Mouse (Mus musculus): Measurements from ENCODE around the gene Lmtk3. TPM values are rescaled to one million over a fixed set of nuclear protein-coding genes. Genes with fewer than 3 reads are reported as not detected.
A peak's percentile ranks its signal among the peaks of the same experiment; 100 is the strongest.

The Lmtk3 gene
- polyA plus RNA-seq, 1 experiment from 2014 or later: 23.6 TPM

GRCm38 (mm10) chr7:45748110-45748509, 35.4 kb upstream of the Lmtk3 start:
- no peak for ATAC-seq (ENCODE audit: low FRiP score)
- Histone ChIP-seq H3K4me1 (replicated peaks; ENCODE audit: control insufficient read depth, insufficient read depth, low read length) (no peaks in the 10 kb centered on the region; the same call in 1 of the 2 replicates), H3K36me3 (replicated peaks; ENCODE audit: control insufficient read depth, insufficient read depth) (no peaks in the 10 kb centered on the region), H3K27ac (no peak overlapping the region), H3K4me3 (replicated peaks; ENCODE audit: low read length) (no peak overlapping the region), H3K27me3 (ENCODE audit: control insufficient read depth, insufficient read depth, low read length) (no peaks in the 10 kb centered on the region), H3K9ac (no peak overlapping the region), H3K9me3 (ENCODE audit: control insufficient read depth, low read length) (no peaks in the 10 kb centered on the region), H3K4me2 (replicated peaks) (no peak overlapping the region)
- 75% methylated on average over 7 of the region's 7 CpGs for WGBS
- DNase-seq (ENCODE audit: low spot score): no peak

- DNase-seq (ENCODE audit: low spot score): no peak
- no peaks in the 10 kb centered on the region for H3K9me3 ChIP-seq (ENCODE audit: control insufficient read depth, low read length)
- H3K27me3 ChIP-seq (ENCODE audit: control insufficient read depth, insufficient read depth, low read length): no peaks in the 10 kb centered on the region
- H3K4me1 ChIP-seq (replicated peaks; ENCODE audit: control insufficient read depth, insufficient read depth, low read length): no peaks in the 10 kb centered on the region; the same call in 1 of the 2 replicates
- ATAC-seq (ENCODE audit: low FRiP score): no peak
- WGBS: 54% methylated on average over 9 of the region's 10 CpGs
- no peak overlapping the region for H3K27ac ChIP-seq
- H3K36me3 ChIP-seq (replicated peaks; ENCODE audit: control insufficient read depth, insufficient read depth): no peaks in the 10 kb centered on the region
- H3K4me3 ChIP-seq (replicated peaks; ENCODE audit: low read length): no peak overlapping the region
- peak overlapping the region; percentile 4; the same call in 1 of the 2 replicates for H3K9ac ChIP-seq
- no peak overlapping the region for H3K4me2 ChIP-seq (replicated peaks)
Measured at GRCm38 (mm10) chr7:45749401-45749800, 34.1 kb upstream of the Lmtk3 start.

GRCm38 (mm10) chr7:45750162-45750561, 33.4 kb upstream of the Lmtk3 start:
- H3K27me3 ChIP-seq (ENCODE audit: control insufficient read depth, insufficient read depth, low read length): no peaks in the 10 kb centered on the region
- no peak for ATAC-seq (ENCODE audit: low FRiP score)
- DNase-seq (ENCODE audit: low spot score): no peak
- no peak overlapping the region for H3K4me2 ChIP-seq (replicated peaks)
- H3K9ac ChIP-seq: no peak overlapping the region
- H3K4me3 ChIP-seq (replicated peaks; ENCODE audit: low read length): no peak overlapping the region
- no peak overlapping the region for H3K27ac ChIP-seq
- no peaks in the 10 kb centered on the region for H3K36me3 ChIP-seq (replicated peaks; ENCODE audit: control insufficient read depth, insufficient read depth)
- H3K4me1 ChIP-seq (replicated peaks; ENCODE audit: control insufficient read depth, insufficient read depth, low read length): no peaks in the 10 kb centered on the region; the same call in 1 of the 2 replicates
- 86% methylated on average over 9 of the region's 9 CpGs for WGBS
- no peaks in the 10 kb centered on the region for H3K9me3 ChIP-seq (ENCODE audit: control insufficient read depth, low read length)

- WGBS: 63% methylated on average over 6 of the region's 6 CpGs
- DNase-seq (ENCODE audit: low spot score) (no peak), ATAC-seq (ENCODE audit: low FRiP score) (no peak)
- no peak overlapping the region for H3K4me2 ChIP-seq (replicated peaks)
- no peaks in the 10 kb centered on the region for H3K36me3 ChIP-seq (replicated peaks; ENCODE audit: control insufficient read depth, insufficient read depth)
- no peak overlapping the region for H3K4me3 ChIP-seq (replicated peaks; ENCODE audit: low read length)
- H3K9ac ChIP-seq: no peak overlapping the region
- H3K9me3 ChIP-seq (ENCODE audit: control insufficient read depth, low read length): no peaks in the 10 kb centered on the region
- H3K27me3 ChIP-seq (ENCODE audit: control insufficient read depth, insufficient read depth, low read length): peaks cover 25% of the 10 kb centered on the region
- H3K27ac ChIP-seq: no peak overlapping the region
- peaks cover 6% of the 10 kb centered on the region; the same call in 1 of the 2 replicates for H3K4me1 ChIP-seq (replicated peaks; ENCODE audit: control insufficient read depth, insufficient read depth, low read length)
Measured at GRCm38 (mm10) chr7:45755703-45756102, 27.8 kb upstream of the Lmtk3 start.

- Histone ChIP-seq H3K4me1 (replicated peaks; ENCODE audit: control insufficient read depth, insufficient read depth, low read length) (peaks cover 6% of the 10 kb centered on the region; the same call in 1 of the 2 replicates), H3K36me3 (replicated peaks; ENCODE audit: control insufficient read depth, insufficient read depth) (no peaks in the 10 kb centered on the region), H3K9me3 (ENCODE audit: control insufficient read depth, low read length) (no peaks in the 10 kb centered on the region), H3K27me3 (ENCODE audit: control insufficient read depth, insufficient read depth, low read length) (peaks cover 25% of the 10 kb centered on the region), H3K4me2 (replicated peaks) (0 out of 2 replicates have a peak overlapping the region, but pooled peaks have one; percentile 12), H3K9ac (no peak overlapping the region), H3K4me3 (replicated peaks; ENCODE audit: low read length) (no peak overlapping the region), H3K27ac (no peak overlapping the region)
- no peak for ATAC-seq (ENCODE audit: low FRiP score)
- WGBS: 11% methylated on average over 27 of the region's 27 CpGs
- DNase-seq (ENCODE audit: low spot score): no peak
Measured at GRCm38 (mm10) chr7:45759400-45759799, 24.1 kb upstream of the Lmtk3 start.

- Histone ChIP-seq H3K27me3 (ENCODE audit: control insufficient read depth, insufficient read depth, low read length) (peaks cover 25% of the 10 kb centered on the region), H3K4me3 (replicated peaks; ENCODE audit: low read length) (no peak overlapping the region), H3K9ac (no peak overlapping the region), H3K27ac (no peak overlapping the region), H3K4me1 (replicated peaks; ENCODE audit: control insufficient read depth, insufficient read depth, low read length) (peaks cover 6% of the 10 kb centered on the region; the same call in 1 of the 2 replicates), H3K9me3 (ENCODE audit: control insufficient read depth, low read length) (no peaks in the 10 kb centered on the region), H3K4me2 (replicated peaks) (no peak overlapping the region), H3K36me3 (replicated peaks; ENCODE audit: control insufficient read depth, insufficient read depth) (no peaks in the 10 kb centered on the region)
- ATAC-seq (ENCODE audit: low FRiP score): no peak
- DNase-seq (ENCODE audit: low spot score): no peak
- WGBS: 55% methylated on average over 5 of the region's 5 CpGs
Measured at GRCm38 (mm10) chr7:45760151-45760550, 23.4 kb upstream of the Lmtk3 start.

GRCm38 (mm10) chr7:45765995-45766394, 17.5 kb upstream of the Lmtk3 start:
- H3K4me2 ChIP-seq (replicated peaks): no peak overlapping the region
- no peaks in the 10 kb centered on the region for H3K9me3 ChIP-seq (ENCODE audit: control insufficient read depth, low read length)
- no peak overlapping the region for H3K4me3 ChIP-seq (replicated peaks; ENCODE audit: low read length)
- WGBS: 64% methylated on average over 8 of the region's 8 CpGs
- no peaks in the 10 kb centered on the region for H3K27me3 ChIP-seq (ENCODE audit: control insufficient read depth, insufficient read depth, low read length)
- no peaks in the 10 kb centered on the region for H3K36me3 ChIP-seq (replicated peaks; ENCODE audit: control insufficient read depth, insufficient read depth)
- H3K9ac ChIP-seq: no peak overlapping the region
- no peaks in the 10 kb centered on the region for H3K4me1 ChIP-seq (replicated peaks; ENCODE audit: control insufficient read depth, insufficient read depth, low read length)
- H3K27ac ChIP-seq: no peak overlapping the region
- DNase-seq (ENCODE audit: low spot score): no peak
- ATAC-seq (ENCODE audit: low FRiP score): no peak

GRCm38 (mm10) chr7:45766764-45767163, 16.8 kb upstream of the Lmtk3 start:
- Histone ChIP-seq H3K4me3 (replicated peaks; ENCODE audit: low read length) (no peak overlapping the region), H3K36me3 (replicated peaks; ENCODE audit: control insufficient read depth, insufficient read depth) (no peaks in the 10 kb centered on the region), H3K27ac (no peak overlapping the region), H3K9me3 (ENCODE audit: control insufficient read depth, low read length) (no peaks in the 10 kb centered on the region), H3K27me3 (ENCODE audit: control insufficient read depth, insufficient read depth, low read length) (no peaks in the 10 kb centered on the region), H3K4me2 (replicated peaks) (no peak overlapping the region), H3K4me1 (replicated peaks; ENCODE audit: control insufficient read depth, insufficient read depth, low read length) (no peaks in the 10 kb centered on the region), H3K9ac (no peak overlapping the region)
- WGBS: 66% methylated on average over 5 of the region's 8 CpGs
- ATAC-seq (ENCODE audit: low FRiP score) (no peak), DNase-seq (ENCODE audit: low spot score) (no peak)

GRCm38 (mm10) chr7:45767500-45767899, 16.0 kb upstream of the Lmtk3 start:
- no peak overlapping the region for H3K27ac ChIP-seq
- no peaks in the 10 kb centered on the region for H3K27me3 ChIP-seq (ENCODE audit: control insufficient read depth, insufficient read depth, low read length)
- H3K9ac ChIP-seq: no peak overlapping the region
- no peak overlapping the region for H3K4me3 ChIP-seq (replicated peaks; ENCODE audit: low read length)
- no peaks in the 10 kb centered on the region for H3K4me1 ChIP-seq (replicated peaks; ENCODE audit: control insufficient read depth, insufficient read depth, low read length)
- no peaks in the 10 kb centered on the region for H3K36me3 ChIP-seq (replicated peaks; ENCODE audit: control insufficient read depth, insufficient read depth)
- no peak overlapping the region for H3K4me2 ChIP-seq (replicated peaks)
- WGBS: 92% methylated on average over 6 of the region's 6 CpGs
- ATAC-seq (ENCODE audit: low FRiP score): no peak
- H3K9me3 ChIP-seq (ENCODE audit: control insufficient read depth, low read length): no peaks in the 10 kb centered on the region
- no peak for DNase-seq (ENCODE audit: low spot score)
